Mouse (Mus musculus): Measurements from ENCODE around the gene Celsr3.

The Celsr3 gene

DNA sequence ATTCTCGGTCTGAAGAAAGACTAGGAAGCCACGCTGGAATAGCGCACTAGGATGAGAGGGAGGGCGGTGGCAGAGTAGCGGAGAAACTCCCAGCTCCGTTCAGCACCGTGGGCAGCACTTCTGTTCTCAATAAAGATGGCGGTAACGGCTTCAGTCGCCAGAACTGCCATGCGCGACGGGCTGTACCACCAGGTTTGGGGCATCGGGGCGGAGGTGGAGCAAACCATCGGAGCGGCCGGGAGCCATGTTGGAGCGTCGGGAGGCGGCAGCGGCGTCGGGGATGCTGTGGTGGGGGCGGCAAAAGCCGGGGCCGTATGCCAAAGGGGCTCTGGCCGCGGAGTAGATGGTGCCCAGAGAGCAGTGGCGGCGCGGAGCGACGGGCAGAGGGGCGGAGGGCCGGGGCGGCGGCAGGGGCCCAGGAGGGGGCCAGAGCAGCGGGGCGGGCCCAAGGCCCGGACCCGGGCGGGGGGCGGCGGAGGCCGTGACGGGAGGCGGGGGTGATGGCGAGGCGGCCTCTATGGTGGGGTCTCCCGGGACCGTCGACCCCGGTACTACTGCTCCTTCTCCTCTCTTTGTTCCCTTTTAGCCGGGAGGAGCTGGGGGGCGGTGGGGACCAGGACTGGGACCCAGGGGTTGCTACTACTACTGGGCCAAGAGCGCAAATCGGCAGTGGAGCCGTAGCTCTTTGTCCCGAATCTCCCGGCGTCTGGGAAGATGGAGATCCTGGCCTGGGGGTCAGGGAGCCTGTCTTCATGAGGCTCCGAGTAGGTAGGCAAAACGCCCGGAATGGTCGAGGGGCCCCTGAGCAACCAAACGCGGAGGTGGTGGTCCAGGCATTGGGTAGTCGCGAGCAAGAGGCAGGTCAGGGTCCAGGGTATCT, at the start of gene Celsr3:
Celsr3 (plus strand) TSS at position 501 of the 880 bp plus-strand sequence.
- DNase-seq (ENCODE audit: low spot score in 2 of 2): peak; percentile 85 to 88

DNA sequence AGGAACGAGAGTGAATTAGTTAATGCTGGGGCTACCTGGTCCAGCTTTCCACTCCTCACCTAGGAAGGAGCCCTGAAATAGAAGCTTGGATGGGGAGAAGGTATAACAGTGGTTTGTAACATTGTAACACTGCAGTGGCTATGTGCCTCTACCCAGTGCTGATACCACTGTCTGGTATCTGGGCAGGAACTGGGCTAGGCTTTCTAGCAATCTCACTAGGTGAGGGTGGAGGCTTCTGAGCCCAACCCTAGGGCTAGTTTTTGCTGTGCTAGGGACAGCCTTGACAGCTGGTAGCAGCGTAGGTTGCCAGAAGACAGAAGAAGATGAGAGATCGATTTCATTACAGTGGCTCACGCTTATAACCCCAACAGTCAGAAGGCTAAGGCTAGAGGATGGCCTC, 49.5 kb upstream of the Celsr3 start:
- no peak for DNase-seq (ENCODE audit: low spot score in 2 of 2)

DNA sequence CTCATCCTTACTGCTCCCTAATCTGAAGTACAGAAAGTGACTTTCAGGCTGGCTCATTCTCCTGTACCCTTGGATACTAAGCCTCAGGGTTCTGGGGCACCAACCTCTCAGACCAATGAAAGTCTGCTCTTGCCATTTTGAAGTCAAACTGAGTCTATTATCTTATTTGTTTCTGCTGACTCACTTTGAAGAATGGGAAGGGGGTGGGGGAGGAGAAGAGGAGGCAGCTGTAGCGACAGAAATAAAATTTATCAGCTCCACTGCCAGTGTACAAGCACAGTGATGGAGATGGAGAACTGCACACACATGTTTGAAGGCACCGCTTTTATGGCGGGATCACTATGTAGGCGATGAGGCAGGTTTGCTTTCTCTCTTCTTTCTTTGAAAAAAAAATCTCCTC, 48.8 kb upstream of the Celsr3 start:
- no peak for DNase-seq (ENCODE audit: low spot score in 2 of 2)

DNA sequence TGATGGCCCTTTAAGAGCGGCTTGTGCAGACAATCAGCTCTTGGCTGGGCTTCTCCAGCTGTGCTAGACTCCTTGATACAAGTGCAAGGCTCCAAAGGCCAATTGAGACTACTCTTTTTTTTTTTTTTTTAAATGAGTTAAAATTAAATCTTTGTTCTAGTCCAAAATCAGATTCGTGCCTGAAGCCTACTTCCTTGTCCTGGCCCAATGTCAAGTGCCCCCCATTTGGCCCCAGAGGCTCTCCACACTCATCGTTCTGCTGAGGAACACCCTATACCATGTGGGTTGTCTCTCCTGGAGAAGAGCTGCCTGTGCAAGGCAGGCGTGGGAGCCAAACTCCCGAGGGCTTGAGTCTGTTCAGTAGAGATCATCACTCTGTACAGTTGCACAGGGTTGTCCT, 45.2 kb upstream of the Celsr3 start:
- DNase-seq (ENCODE audit: low spot score in 2 of 2): no peak

DNA sequence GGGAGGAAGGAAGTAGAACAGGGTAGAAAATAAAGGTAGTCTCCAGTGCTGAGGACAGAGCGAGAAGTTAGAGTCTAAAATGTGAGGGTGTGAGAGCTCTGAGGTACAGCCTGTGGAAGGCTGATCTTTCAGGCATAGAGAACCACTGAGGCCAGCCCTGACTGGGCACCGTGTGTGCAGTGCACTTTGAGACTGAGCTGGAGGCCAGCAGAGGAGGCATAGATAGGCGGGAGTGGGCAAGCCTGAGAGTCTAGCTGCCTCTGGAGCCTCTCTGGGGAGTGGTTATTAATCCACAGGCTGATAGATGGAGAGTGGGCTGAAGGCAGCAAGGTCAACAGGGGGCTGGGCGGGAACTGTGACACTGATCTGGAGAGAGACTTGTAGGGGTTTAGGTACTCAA, 44.2 kb upstream of the Celsr3 start:
- no peak for DNase-seq (ENCODE audit: low spot score in 2 of 2)

DNA sequence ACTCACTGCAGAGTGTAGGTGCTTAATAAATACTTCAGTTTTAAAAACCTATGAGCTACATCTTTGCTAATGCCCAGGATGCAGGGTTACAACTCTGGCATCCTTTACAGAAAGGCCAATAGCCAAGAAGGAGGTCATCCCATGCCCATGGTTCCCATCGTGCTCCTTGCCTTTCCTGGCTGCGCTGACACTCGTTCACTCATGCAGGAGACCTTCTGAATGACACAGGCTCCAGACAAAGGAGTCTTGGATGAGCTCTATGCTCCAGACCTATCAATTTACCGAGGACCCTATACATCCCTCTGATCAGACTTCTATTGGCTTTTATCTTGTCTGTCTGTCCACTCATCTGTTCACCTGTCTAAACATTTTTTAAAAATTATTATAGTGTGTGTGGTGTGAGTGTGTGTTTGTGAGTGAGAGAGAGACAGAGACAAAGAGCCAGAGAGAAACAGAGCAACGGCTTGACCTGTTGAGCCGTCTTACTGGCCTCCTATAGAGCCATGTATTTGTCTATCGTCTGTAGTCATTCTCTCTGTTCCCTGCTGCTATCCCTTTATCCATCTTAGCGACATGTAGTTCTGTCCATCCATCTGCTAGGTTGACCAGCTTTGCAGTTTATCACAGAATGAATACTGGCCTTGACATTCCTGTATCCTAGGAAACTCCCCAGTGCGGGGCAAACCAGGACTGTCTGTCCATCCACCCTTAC, 43.1 kb upstream of the Celsr3 start:
- no peak for DNase-seq (ENCODE audit: low spot score in 2 of 2)

DNA sequence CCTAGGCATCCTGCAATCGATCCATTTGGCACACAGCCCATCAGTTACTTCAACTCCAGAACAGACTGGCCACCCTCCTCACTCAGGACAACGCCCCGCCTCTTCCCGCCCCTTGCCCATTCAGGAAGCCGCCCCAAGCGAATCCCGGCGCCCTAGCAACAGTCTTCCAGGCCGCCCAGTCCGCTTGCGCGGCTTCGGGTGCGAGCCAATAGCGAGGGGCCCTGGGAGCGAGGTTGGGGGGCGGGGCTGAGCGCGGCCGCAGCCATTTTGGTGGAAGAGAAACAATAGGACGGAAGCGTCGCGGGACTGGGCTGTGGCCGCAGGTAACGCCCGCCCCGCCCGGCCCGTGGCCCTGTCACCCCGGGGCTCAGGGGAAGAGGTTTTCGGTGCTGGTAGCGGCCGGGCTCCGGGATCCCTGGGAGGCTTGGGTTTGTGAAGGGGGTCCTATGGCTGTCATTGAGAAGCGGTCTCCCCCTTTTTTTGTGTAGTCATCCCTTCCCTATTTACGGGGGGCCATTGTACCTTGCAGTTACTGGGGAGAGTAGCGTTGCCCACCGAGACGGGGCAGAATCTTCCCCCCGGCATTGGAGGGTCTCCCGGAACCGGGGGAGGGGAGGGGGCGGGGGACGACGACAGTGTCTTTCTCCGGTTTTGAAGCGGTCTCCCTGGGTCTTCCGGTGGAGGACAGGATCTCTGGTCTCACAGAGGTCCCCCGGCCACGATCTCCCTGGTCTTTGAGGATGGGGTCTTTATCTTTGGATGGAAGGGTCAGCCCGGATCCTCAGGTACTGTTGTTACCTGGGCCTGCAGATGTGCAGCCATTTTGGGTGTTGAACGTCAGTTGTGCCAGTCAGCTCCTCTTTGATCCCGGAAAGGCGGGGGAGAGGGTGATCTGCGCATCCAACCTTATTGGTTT, 42.3 kb upstream of the Celsr3 start, which contains the start of gene Ip6k2:
Ip6k2 (plus strand) TSS at position 249 of the 916 bp plus-strand sequence.
- peak; percentile 96 for DNase-seq (ENCODE audit: low spot score in 2 of 2)

DNA sequence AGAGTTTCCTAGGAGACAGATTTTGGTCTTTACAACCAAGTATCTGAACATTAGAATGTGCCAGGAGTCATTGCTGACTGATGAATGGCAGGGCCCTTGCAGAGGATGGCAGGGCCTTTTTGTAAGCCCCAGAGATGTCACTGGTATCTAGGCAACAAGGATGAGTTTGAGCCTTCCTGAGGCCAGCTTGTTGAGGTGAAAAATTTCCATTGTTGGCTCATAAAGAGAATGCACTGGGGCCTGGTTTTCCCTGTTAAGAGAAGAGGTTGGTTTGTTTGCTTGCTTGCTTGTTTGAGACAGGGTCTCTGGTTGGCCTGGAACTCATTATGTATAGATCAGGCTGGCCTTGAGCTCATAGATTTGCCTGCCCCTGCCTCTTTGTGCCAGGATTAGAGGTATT, 40.7 kb upstream of the Celsr3 start:
- no peak for DNase-seq (ENCODE audit: low spot score in 2 of 2)

DNA sequence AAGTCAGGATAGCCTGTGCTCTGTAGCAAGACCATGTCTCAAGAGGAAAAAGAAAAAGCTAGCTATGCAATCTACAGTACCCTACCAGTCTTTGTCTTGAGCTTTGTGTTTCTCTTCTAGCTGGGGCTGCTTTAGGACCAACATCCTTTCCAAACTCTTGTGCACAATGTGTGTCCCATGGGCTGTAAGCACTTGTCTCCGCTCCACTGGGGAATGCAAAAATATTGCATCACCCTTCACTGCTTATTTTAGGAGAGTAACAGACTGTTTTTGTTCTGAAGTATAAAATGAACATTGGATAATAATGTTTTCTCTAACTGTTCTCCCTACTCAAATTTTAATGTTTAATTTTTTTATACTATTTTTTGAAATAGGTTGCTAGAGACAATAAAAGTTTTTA, 39.6 kb upstream of the Celsr3 start:
- DNase-seq (ENCODE audit: low spot score in 2 of 2): no peak

DNA sequence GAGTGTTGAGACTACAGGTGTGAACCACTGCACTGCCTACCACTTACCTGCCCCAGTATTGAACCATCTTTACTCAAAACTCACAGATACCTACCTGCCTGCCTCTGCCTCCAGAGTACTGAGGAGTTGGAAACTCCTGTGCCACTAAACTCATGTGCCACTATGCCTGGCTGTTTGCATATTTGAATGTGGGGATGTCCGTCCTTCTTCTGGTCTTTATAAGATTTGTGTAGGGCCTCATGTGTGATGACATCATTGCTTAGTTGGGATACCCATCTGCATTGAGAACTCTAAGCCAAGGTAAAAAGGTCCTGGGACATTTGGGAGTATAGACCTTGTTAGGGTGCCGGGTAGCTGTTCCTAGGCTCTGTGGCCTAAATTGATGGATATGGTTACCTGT, 39.0 kb upstream of the Celsr3 start:
- DNase-seq (ENCODE audit: low spot score in 2 of 2): no peak

DNA sequence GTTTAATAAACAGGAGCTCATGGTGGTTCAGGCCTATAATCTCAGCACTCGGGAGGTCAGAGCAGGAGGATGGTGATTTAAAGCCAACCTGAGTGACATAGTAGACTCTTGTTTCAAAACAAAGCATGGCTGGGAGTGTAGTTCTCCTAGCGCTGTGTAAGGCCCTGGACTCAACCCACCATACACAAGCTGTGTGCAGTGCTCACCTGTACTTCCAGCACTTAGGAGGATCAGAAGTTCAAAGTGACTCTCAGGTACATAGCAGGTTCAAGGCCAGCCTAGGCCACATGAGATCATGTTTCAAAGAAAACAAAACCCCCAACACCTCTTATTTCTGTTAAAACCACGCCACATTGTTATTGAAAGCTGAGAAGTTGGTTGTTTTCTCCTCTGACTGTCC, 37.4 kb upstream of the Celsr3 start:
- DNase-seq (ENCODE audit: low spot score in 2 of 2): no peak

DNA sequence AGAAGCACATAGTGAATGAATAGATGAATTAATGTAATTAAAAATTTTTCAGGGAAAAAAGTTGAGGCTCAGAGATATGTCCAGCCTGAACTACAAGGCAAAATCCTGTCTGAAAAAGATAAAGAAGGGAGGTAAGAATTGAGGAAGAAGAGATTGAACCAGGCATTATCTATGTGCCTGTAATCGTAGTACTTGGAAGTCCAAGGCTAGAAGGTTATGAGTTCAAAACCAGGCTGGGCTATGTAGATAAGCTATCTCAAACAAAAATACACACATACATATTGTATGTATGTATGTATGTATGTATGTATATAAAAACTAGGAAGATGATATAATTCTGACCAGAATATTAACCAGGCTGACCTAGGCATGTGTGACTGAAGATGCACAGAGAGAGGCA, 33.8 kb upstream of the Celsr3 start:
- DNase-seq (ENCODE audit: low spot score in 2 of 2): no peak

DNA sequence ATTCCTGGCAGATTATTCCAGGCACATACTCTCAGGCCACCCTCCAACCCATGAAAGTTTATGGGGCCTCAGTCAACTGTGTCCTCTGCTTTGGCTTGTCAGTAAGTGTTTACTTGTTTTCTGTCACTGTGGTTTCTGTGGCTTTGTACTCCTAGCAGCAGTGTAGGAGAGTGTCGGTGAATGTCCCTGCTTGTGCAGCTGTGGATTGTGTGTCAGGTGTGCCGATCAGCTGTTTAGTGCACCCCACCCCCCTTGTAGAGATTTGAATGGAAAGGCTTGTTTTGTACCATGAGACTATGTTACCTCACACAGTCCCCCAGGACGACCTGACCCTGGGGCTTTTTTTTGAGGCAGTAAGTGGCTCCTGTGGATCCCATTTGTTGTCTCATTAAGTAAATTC, 33.4 kb upstream of the Celsr3 start:
- DNase-seq (ENCODE audit: low spot score in 2 of 2): no peak

DNA sequence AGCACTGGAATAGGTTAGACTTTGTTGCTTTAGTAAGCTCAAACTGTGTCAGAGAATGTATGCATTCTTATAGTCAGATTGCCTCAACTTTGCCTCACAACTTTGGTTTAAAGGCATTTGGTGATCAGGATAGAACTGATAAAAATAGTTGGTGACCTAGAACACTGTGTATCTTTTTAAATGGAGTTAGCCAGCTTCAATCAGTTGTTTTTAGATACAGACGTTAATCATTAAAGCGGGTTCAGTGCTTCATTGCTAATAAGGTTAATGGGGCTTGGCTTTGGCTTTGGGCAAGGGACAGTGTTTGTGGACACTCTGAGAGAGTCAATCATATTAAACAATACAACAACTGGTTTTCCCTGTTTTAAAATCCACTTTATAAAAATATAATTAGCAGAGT, 30.8 kb upstream of the Celsr3 start:
- DNase-seq (ENCODE audit: low spot score in 2 of 2): no peak

DNA sequence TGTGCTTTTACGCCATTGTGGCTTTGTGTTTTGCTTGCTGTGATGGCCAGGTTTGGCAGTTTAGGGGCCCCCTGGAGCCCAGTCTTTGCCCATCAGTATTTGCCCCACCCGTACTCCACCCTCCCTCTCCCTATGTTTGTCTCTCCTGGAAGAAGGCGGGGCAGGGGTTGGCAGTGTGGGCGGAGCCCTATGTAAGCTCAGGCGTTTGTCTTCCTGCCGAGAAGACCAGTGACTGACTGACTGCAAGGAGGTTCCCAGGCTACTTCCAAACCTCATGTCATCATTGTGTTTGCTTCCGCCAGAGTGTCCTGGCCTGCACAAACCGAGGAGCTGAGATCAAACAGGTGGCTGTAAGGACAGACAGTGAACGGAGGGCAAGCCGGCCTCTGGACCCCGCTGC, 30.4 kb upstream of the Celsr3 start:
- DNase-seq (ENCODE audit: low spot score in 2 of 2): no peak

DNA sequence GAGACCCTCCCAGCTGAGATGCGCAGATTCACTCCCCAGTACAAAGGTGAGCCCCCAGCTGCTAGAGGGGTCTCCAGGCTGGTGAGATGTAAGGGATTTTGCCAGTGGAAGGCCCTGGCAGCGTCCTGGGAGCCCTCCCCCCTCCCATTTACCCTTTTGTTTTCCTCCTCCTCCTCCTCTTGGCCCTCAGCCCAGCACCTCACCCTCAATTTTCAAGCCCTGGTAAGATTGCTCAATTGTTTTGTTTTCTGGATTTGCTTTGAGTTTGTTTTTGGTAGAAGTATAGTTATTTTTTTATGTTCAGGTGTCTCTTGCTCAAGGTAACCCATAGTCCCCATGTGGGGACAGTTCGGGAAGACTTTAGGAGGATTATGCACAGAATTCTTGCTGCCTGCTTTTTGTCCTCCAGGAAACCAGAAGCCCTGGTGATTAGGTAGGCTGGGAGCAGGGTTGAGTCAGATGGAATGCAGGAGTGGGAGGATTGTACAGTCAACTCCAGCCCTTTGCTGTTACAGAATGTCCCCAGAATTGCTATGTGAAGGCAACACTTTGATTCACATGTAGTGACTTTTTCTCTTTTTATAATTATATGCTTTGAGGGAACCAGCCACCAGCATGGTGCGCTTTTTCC, 29.7 kb upstream of the Celsr3 start:
- DNase-seq (ENCODE audit: low spot score in 2 of 2): no peak

DNA sequence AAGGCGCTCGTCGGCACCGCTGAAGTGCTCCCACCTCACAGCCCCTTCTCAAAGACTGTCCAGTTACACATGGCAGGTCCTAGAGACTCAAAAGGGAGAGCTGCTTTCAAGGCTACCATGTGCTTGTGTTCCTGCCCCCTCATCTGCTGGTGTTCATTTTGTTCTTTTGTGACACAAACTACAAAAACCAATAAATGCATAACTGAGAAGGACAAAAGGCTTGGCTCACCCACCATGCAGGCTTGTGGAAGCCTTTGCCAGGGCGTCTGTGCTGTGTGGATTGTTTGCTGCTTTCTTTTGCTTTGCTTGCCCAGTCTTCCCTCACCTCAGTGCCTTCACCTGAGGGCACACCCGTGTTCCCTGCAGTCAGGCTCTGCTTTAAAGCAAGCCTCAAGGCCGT, 28.6 kb upstream of the Celsr3 start:
- no peak for DNase-seq (ENCODE audit: low spot score in 2 of 2)

DNA sequence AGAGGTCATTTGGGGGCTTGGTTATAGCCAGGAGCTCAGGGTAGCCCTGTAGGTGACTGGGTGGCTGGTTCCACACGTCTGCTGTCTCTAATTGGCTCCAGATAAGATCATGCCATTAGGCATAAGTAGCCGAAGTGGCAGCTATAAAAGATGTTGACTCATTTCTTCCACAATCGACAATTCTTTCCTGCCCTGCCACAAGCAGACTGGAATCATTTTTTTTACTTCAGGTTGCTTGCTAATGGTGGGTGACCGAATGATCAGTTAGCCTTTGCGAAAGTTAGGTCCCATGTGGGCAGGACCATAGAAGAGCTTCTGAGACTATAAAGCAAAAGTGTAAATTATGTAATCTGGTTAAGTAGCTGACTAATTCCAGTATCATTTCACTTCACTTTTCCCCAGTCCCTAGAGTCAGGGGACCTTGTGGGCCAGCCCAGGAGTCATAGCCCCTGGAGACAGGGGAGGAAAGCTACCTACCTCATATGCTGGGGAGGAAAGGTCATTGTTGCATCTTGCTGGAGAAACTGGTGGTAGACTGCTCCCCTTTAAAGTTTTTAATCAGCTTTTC, 27.5 kb upstream of the Celsr3 start:
- no peak for DNase-seq (ENCODE audit: low spot score in 2 of 2)

DNA sequence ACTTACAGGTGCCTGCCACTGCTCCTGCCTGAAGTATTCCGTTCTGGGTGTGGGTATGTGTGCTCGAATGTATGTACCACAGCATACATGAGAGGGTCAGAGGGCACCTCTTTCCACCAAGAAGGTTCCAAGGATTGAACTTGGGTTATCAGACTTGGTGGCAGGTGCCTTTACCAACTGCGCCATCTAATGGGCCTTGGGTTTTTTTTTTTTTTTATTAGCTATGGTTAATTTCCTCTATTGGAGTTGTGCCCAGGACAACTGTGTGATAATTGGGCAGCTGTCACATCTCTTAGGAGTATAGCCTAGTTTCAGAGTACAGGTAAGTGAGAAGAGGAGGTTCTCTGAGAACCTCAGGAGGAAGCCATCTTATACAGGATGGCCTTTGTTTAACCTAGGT, 26.6 kb upstream of the Celsr3 start:
- DNase-seq (ENCODE audit: low spot score in 2 of 2): no peak

DNA sequence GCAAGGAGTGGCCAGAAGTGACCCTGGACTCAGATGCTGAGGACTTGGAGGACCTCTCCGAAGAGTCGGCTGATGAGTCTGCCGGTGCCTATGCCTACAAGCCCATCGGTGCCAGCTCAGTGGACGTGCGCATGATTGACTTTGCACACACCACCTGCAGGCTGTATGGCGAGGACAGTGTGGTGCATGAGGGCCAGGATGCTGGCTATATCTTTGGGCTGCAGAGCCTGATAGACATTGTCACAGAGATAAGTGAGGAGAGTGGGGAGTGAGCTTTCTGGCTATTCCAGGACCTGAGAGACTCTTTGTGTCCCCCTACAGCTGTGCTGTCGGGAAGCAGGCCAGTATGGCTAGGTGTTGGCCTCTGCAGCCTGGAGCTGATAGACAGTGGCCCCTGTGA, 20.4 kb upstream of the Celsr3 start:
- no peak for DNase-seq (ENCODE audit: low spot score in 2 of 2)

DNA sequence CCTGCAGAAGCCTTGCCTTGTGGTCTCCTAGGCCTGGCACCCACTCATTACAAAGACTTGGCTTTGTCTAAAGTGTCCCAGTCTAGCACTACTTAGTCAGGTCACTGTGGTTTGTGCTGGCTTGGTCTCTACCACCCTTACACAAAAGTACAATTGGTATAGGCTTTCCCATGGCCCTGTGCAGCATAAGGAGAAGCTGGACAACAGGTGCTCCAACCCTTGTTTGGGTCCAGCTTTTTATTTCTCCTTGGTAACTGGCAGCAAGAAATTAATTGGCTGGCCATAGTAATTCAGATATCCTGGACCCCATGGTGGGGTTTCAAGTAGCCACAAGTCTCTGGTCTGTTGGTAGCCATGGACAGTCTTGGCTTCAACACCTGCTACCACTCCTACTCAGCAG, 19.7 kb upstream of the Celsr3 start:
- no peak for DNase-seq (ENCODE audit: low spot score in 2 of 2)

All from frontal cortex, postnatal 10 days (tissue).